Mouse (Mus musculus) thymus, adult 2 months (tissue): ENCODE data around the gene Slc16a11.

Source experiments
- CTCF ChIP-seq: fragments of 200-500 bp; IDR thresholded peaks from 2 replicates; pipeline ENCODE4 v1.5.1; 2012; ENCODE audit warnings: mild to moderate bottlenecking, control low read depth, low read length, moderate library complexity, borderline replicate concordance; ENCODE audit not compliant: control insufficient read depth, poor library complexity, insufficient read depth; ENCODE audit errors: extremely low read depth
- POLR2A ChIP-seq: fragments of 200-500 bp; IDR thresholded peaks from 2 replicates; pipeline ENCODE4 v1.6.1; 2012; ENCODE audit warnings: mild to moderate bottlenecking, low read length, control low read depth, moderate library complexity; ENCODE audit not compliant: control insufficient read depth, poor library complexity, insufficient read depth; ENCODE audit errors: extremely low read depth

DNA sequence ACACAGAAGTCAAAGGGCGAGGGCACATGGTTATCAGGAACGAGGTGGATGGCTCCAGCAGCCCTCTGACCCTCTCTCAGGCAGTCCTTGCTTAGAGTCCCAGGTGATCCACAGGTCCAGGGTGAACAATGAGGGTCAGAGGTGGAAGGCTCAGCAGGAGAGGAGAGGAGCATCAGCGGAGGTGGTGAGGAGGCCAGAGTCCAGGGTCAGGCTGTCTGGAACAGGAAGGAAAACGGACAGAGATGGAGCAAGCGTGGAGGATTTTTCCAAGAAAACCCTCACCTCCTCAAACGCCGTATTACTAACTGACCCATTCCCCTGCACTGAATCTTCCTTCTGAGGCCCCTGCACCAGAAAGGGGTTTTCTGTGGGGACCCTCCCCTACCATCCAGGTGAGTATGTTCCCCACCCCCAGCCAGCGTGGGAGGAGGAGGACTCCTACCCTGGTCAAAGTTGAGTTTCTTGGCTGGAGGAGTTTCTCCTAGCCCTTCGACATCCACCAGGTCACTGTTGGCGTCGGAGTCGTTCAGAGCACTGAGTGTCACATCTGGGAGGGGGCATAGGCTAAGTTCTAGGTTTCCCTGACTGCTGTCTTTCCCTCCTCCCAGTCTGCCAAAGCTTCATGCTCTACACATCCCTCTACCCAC lies 22.8 kb downstream of the Slc16a11 start:
- TF ChIP-seq POLR2A: no peak
- no peak for TF ChIP-seq CTCF
